Mouse (Mus musculus): ENCODE measurements around the gene Prdm15.

The Prdm15 gene

GRCm38 (mm10) chr16:97851741-97852319 is at the start of gene Prdm15:
Prdm15 (minus strand) TSS chr16:97851850.
- peak; percentile 86 for DNase-seq

DNA sequence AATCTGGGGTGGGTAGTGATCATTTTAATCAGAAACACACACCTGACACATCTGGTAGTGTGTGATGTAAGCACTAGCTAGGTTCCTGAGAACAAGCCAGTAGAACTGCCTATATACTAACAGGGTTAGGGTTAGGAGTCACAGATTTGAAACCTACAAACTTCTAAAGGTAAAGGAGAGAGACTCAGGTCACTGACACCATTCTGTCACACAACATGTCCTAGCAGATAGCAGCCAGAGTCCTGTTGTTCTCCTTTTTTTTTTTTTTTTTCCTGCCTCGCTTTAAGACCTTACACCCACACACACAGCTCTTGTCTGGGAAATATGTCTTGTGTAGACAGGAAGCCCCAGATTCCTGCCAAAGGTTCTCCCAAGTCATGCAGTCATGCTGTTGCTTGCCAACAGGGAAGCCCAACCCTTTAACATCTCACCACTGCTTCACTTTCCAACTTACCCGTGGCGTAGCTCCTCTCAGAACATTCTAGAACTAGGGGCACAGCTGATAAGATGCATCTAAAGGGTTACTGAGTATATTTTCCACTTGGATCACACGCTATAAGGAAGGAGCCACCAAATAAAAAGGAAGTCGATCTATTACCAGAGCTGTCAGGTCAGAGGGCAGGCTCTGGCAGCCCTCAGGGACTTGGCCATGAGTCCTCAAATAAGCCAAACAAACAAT is 45.8 kb upstream of the Prdm15 start:
- peak; percentile 71 for DNase-seq

GRCm38 (mm10) chr16:97887762-97888161 is 36.1 kb upstream of the Prdm15 start:
- DNase-seq: no peak

DNA sequence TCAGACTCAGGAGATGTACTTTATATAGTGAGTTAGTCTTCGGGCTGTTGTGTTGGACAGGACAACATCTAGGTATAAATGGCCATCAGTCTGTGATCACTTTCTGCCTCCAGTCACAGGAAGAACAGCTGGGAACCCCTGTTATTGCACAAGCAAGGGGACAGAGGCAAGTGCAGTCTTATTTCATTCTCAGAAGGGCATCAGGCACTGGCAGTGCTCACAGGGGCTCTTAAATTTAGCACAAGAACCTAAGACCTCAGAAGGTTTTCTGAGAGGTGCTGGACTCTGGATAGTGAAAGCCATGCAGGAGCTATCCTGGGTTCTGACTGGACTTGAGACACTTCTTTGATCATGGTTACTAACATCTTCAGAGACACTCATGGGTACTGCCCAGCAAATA is 32.0 kb upstream of the Prdm15 start:
- DNase-seq: no peak

DNA sequence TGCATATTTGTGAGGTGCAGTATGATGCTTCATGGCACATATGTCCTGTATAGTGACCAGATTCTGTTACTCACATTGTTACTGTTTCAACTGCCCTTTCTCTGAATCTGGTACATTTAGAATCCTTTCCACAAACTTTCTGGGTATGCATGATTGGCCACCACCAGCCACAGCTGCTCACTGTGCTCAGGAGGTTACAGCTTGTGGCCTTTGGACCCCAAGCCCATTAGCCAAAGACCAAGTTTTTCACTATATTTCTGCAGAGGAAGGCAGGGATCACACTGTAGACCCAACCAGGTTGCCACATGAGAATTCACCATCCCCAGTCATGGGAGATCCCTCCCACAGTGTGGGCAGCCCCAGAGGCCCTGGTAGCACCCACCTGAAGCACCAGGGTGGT is 31.2 kb upstream of the Prdm15 start:
- DNase-seq: peak; percentile 27

- peak; percentile 24 for DNase-seq
These were observed 27.5 kb upstream of the Prdm15 start for GRCm38 (mm10) chr16:97879134-97879533.

- no peak for DNase-seq
These were observed 25.9 kb upstream of the Prdm15 start for GRCm38 (mm10) chr16:97877502-97877901.

- DNase-seq: no peak
These were observed 23.5 kb upstream of the Prdm15 start for GRCm38 (mm10) chr16:97875101-97875500.

DNA sequence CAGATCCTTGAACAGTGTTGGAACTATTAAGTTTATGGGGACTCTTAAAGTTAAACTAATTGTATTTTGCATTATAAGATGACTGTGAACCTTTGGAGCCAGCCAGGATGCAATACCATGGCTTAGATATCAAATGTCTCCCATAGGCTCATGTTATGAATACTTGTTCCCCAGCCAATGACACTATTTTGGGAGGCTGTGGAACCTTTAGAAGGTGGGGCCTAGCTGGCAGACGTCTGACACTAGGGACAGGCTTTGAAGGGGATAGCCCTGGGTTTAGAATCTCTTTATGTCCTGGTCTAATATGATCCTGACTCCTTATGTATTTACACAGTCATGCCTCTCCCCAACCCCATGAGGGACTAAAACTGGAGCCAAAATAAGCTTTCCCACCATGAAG is 22.7 kb upstream of the Prdm15 start:
- DNase-seq: no peak

GRCm38 (mm10) chr16:97872657-97873056 is 21.0 kb upstream of the Prdm15 start:
- no peak for DNase-seq

DNA sequence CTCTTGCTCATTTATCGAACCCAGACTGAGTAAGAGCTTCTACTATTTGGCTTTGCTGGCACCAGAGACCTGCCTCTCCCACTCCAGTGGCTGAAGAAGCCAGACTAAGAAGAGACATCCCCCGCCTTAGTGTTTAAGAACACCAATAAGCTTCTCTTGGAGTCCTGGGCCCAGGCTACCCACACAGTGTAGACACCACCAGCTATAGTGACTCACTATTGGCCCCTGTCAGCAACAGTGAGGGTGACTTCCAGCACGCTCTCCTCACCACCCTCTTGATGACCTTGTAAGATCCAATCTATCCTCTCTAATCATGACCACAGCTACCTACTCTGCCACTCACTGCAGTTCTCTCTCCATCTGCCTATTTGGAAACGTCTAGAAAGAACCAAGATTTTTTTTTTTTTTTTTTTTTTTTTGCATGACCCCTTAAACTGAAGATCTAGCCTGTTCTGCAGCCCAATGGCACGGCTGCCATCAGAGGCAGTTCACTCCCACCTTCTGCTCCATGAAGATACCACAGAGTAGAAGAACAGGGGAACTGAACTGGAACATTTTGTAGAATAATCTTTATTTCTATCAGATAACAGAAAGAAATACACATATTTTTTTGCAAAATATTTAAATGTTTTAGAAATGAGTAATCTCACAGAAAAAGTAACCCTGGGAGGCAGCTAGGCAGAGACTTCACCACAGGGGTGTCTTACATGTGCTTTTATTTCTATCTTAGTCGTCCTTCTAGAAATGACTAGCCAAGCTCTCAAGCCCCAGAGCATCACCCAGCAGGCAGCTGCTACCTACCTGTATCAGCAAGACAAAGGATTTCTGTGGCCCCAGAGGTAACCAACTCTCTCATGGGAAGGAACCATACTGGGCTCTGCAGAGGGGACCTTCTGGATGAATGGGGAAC is 17.8 kb upstream of the Prdm15 start:
- DNase-seq: no peak

GRCm38 (mm10) chr16:97863932-97864467 is 12.3 kb upstream of the Prdm15 start:
- no peak for DNase-seq

DNA sequence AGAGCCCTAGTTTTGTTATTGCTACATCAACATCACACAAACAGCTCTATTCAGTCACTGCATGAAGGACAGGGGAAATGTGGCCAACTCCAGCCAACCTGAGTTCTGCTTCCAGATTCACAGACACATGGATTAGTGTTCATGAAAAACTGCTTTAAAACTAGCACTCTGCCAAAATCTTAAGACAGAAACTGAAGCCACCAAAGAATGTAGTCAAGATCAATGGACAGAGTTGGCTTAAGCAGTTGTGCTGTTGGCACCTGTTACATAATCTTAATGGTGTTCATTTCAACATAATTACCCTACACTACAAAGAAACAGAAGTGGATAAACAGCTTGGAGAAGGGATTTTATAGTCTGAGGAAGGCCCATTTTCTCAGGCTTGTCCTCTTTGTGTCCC is 4.4 kb upstream of the Prdm15 start:
- DNase-seq: no peak

GRCm38 (mm10) chr16:97851061-97851740 is 449 bp downstream of the Prdm15 start:
- DNase-seq: peak; percentile 90

DNA sequence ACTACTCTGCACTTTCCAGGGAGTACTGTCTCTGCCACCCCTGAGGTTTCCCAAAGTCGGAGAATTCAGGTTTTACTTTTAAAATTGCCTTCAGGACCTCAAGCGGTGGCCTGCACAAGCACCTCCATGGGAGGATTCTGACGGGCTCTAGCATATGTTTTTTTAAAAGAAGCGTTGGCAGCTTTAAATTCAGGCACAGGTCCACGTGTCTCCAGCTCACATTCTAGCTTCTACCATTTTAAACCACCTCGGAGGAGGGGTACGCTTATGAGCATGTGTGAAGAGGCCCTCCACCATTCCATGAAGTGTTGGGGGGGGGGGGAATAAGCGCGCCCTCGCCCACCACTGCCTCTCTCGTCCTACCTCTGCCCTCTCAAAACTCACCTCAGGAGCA is 986 bp downstream of the Prdm15 start:
- DNase-seq: no peak

DNA sequence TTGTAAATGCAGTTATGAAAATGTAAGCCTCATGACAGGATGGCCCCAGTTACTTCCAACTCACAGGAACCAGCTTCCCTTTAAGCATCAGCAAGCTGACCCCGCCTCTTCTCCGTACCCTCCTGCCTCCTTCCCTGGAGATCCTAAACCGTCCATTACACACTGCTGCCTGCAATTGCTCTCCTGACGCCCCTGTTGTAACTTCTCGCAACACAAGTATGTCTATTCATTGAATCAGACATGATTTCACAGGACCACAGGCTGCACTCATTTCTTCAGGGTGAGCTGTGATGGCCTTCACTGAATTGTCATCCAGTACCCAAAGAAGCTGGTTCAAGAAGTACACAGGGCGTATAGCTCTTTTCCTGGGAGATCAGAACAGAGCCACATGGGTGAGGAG is 2.8 kb downstream of the Prdm15 start:
- DNase-seq: no peak

GRCm38 (mm10) chr16:97844967-97845937 is 6.4 kb downstream of the Prdm15 start:
- DNase-seq: no peak

DNA sequence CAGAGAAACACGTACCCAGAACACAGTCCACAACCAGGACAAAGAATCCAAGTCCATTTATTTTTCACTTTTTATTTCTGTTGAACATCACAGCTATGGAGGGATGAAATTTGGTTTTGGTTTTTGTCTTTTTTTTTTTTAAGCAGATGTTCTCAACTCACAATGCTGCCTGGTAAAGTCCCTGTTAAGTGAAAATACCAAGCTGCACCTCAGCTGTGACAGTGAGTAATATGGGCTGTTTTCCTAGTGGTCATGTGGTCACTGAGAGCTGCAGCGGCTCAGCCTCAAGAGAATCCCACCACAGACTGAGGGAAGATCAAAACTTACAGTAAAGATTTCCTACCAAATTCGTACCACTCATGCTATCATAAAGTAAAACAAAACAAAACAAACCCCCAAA is 19.5 kb downstream of the Prdm15 start:
- no peak for DNase-seq

- no peak for DNase-seq
These were observed 23.4 kb downstream of the Prdm15 start for GRCm38 (mm10) chr16:97828207-97828606.

GRCm38 (mm10) chr16:97823311-97824007 is 28.2 kb downstream of the Prdm15 start:
- DNase-seq: no peak

DNA sequence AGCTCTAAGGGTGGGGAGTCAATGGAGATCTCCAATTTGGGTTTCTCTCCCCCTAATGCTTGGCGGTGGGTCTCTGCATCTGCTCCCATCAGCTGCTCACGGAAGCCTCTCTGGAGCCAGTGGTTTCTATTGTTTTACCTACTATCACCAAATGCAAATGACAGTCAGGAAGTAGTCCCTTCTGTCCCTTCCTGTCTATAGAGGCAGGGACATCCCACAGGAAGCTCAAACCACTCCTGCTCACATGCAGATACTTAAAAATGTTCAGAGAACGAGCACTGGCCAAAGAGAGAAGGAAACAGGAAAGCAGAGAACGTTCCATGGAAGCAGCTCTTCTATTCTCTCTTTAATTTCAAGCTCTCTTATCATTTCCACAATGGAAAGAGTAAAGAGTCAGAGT is 32.1 kb downstream of the Prdm15 start:
- no peak for DNase-seq

Data from kidney, adult 11 months (tissue).